Mouse (Mus musculus) induced T-regulatory cell, adult 2 months (primary cell): ENCODE data around the gene Gm10645.
A peak's percentile ranks its signal among the peaks of the same experiment; 100 is the strongest.

ENCODE experiments used
- DNase-seq: peaks from one replicate; pipeline ENCODE4 v3.0.0-alpha.2; 2012; ENCODE audit warnings: low read depth

Gm10645 gene

GRCm38 (mm10) chr8:83169127-83169526 lies 3.2 kb upstream of the Gm10645 start:
- no peak for DNase-seq

GRCm38 (mm10) chr8:83167932-83168331 lies 2.0 kb upstream of the Gm10645 start:
- no peak for DNase-seq

- DNase-seq: peak; percentile 8
Observed at GRCm38 (mm10) chr8:83165235-83165930, 587 bp downstream of the Gm10645 start, which contains the start of gene Tbc1d9. Gene Tbc1d9, plus strand, starts transcription at chr8:83165352.

GRCm38 (mm10) chr8:83160613-83161012 lies 5.4 kb downstream of the Gm10645 start:
- no peak for DNase-seq

- no peak for DNase-seq
Observed at GRCm38 (mm10) chr8:83159615-83160014, 6.4 kb downstream of the Gm10645 start.

- no peak for DNase-seq
Observed at GRCm38 (mm10) chr8:83158971-83159370, 7.0 kb downstream of the Gm10645 start.

GRCm38 (mm10) chr8:83155110-83155509 lies 10.9 kb downstream of the Gm10645 start:
- DNase-seq: no peak

- DNase-seq: no peak
Observed at GRCm38 (mm10) chr8:83152470-83152869, 13.5 kb downstream of the Gm10645 start.

- no peak for DNase-seq
Observed at GRCm38 (mm10) chr8:83152055-83152454, 13.9 kb downstream of the Gm10645 start.

GRCm38 (mm10) chr8:83149124-83149523 lies 16.8 kb downstream of the Gm10645 start:
- DNase-seq: no peak

- DNase-seq: no peak
Observed at GRCm38 (mm10) chr8:83145421-83145820, 20.5 kb downstream of the Gm10645 start.

GRCm38 (mm10) chr8:83144601-83145000 lies 21.4 kb downstream of the Gm10645 start:
- no peak for DNase-seq

GRCm38 (mm10) chr8:83141358-83141757 lies 24.6 kb downstream of the Gm10645 start:
- DNase-seq: no peak

GRCm38 (mm10) chr8:83140701-83141111 lies 25.3 kb downstream of the Gm10645 start:
- no peak for DNase-seq

GRCm38 (mm10) chr8:83140068-83140467 lies 25.9 kb downstream of the Gm10645 start:
- no peak for DNase-seq

- DNase-seq: no peak
Observed at GRCm38 (mm10) chr8:83135086-83135485, 30.9 kb downstream of the Gm10645 start.
